20 mouse cellular contexts compared by ENCODE assay signal in genomic region chr4:109073296-109073695, GRCm38 (mm10).
"Had no signal": no experiment of that assay in that cellular context is flagged by ENCODE, and none has a peak within 500 bp of the region (broad histone marks: within the 10 kb centered on the region; RNA-seq: fewer than 3 reads in every experiment).

No protein-coding gene starts in this region.

- H3K27ac ChIP-seq: kidney, postnatal 0 days; layer of hippocampus, adult 2 months; limb, embryonic 10.5 days; limb, embryonic 13.5 days; liver, embryonic 12.5 days; liver, embryonic 15.5 days; lung, embryonic 15.5 days; midbrain, embryonic 10.5 days; neural tube, embryonic 13.5 days had no signal

- H3K4me3 ChIP-seq: layer of hippocampus, adult 2 months; limb, embryonic 10.5 days; limb, embryonic 13.5 days; liver, embryonic 12.5 days; liver, embryonic 15.5 days; lung, embryonic 15.5 days; megakaryocyte, embryonic 14.5 days; midbrain, embryonic 10.5 days; neural tube, embryonic 13.5 days had no signal

- DNase-seq: kidney, postnatal 25 days; layer of hippocampus, adult 9-11 months; liver; lung, adult 18-20 months; lung, postnatal 10 days; lung, postnatal 36 days; midbrain, embryonic 14.5 days; retina, postnatal 1 day; thymus, adult 18-20 months; thymus, postnatal 36 days had no signal
